Mouse (Mus musculus) liver, embryonic 11.5 days (tissue): ENCODE results near the gene Tmprss9. TPM values are rescaled to one million over a fixed set of nuclear protein-coding genes. Genes with fewer than 3 reads are reported as not detected.

Experiments
- ATAC-seq: fragments of 200-750 bp; cut with Nextera tagmentation; replicated peaks from 2 replicates; pipeline ENCODE4 v1.8.0; 2017; ENCODE audit warnings: moderate number of reproducible peaks, mild to moderate bottlenecking, moderate TSS enrichment, moderate library complexity; ENCODE audit not compliant: low FRiP score
- DNase-seq: peaks from one replicate; pipeline ENCODE4 v3.0.0-alpha.2; 2017; ENCODE audit warnings: low spot score
- H3K27ac ChIP-seq: fragments of 300-500 bp; sonication (generic); 2 replicates; pipeline ENCODE4 v1.5.1; 2014; ENCODE audit warnings: mild to moderate bottlenecking, low read depth, low read length, control low read depth
- H3K27me3 ChIP-seq: fragments of 300-500 bp; sonication (generic); replicated peaks from 2 replicates; pipeline ENCODE4 v1.6.1; 2014; ENCODE audit warnings: low read length, mixed read lengths; ENCODE audit not compliant: control insufficient read depth, insufficient read depth
- H3K36me3 ChIP-seq: fragments of 300-500 bp; sonication (generic); 2 replicates; pipeline ENCODE4 v1.6.1; 2014; ENCODE audit warnings: mild to moderate bottlenecking, low read length, moderate library complexity, mixed read lengths; ENCODE audit not compliant: control insufficient read depth, insufficient read depth
- H3K4me1 ChIP-seq: fragments of 300-500 bp; sonication (generic); replicated peaks from 2 replicates; pipeline ENCODE4 v1.6.1; 2014; ENCODE audit warnings: low read length, mixed read lengths; ENCODE audit not compliant: control insufficient read depth, insufficient read depth
- H3K4me2 ChIP-seq: fragments of 300-500 bp; sonication (generic); 2 replicates; pipeline ENCODE4 v1.6.1; 2014; ENCODE audit warnings: mild to moderate bottlenecking, control low read depth, moderate library complexity
- H3K4me3 ChIP-seq: fragments of 300-500 bp; sonication (generic); 2 replicates; pipeline ENCODE4 v1.5.1; 2014; ENCODE audit warnings: low read depth, low read length, control low read depth
- H3K9ac ChIP-seq: fragments of 300-500 bp; sonication (generic); 2 replicates; pipeline ENCODE4 v1.6.1; 2014; ENCODE audit warnings: low read depth, low read length, control low read depth
- H3K9me3 ChIP-seq: fragments of 300-500 bp; sonication (generic); 2 replicates; pipeline ENCODE4 v1.6.1; 2016; ENCODE audit warnings: low read length, inconsistent platforms, mixed read lengths; ENCODE audit not compliant: control insufficient read depth
- WGBS: fragments of 180-500 bp; shearing (Covaris S2); extraction: QIAGEN DNeasy Blood & Tissue Kit; methylation state at CpG from one replicate; pipeline ENCODE4 v1.1.7; 2014; 5-methylcytosine and 5-hydroxymethylcytosine counted together
- polyA plus RNA-seq: library from polyadenylated mRNA; unstranded; fragments of >200 nt; fragmentation: Nextera tagmentation; extraction: Ambion mirVana; gene quantifications from 2 replicates; pipeline ENCODE4 v1.2.1, GENCODE M21; 2014

Gene Tmprss9
- polyA plus RNA-seq, 1 experiment from 2014 or later = not detected

GRCm38 (mm10) chr10:80862305-80862704, 9.3 kb upstream of the Tmprss9 start:
- DNase-seq (no peak), ATAC-seq (peak; percentile 40; the same call in 1 of the 2 replicates)
- Histone ChIP-seq H3K4me3 (no peak overlapping the region), H3K27ac (peak overlapping the region; percentile 67), H3K9ac (0 out of 2 replicates have a peak overlapping the region, but pooled peaks have one; percentile 27), H3K4me1 (peaks cover 38% of the 10 kb centered on the region), H3K9me3 (no peaks in the 10 kb centered on the region), H3K36me3 (peaks cover 35% of the 10 kb centered on the region; the same call in 1 of the 2 replicates), H3K27me3 (no peaks in the 10 kb centered on the region), H3K4me2 (0 out of 2 replicates have a peak overlapping the region, but pooled peaks have one; percentile 2)
- WGBS = 73% methylated on average over 5 of the region's 5 CpGs

DNA sequence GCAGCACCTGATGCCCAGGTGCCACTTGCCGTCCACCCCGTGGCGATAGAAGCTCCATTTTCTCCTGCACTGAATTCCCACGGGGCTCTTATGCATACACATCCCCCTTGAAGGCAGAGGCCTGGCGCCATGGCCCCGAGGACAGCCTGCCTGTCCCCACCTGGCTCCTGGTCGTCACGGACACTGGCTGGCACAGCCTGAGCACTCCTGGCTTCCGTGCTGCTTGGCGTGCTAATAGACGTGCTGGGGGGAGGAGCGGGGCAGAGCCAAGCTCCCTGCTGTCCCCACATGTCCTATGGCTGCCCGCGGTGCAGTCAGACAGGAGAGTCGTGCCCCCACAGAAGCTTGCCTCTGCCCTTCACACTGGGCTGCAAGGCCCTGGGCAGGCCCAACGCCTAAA, 7.2 kb upstream of the Tmprss9 start:
- Histone ChIP-seq H3K9ac (no peak overlapping the region), H3K9me3 (no peaks in the 10 kb centered on the region), H3K4me1 (peaks cover 20% of the 10 kb centered on the region), H3K4me2 (no peak overlapping the region), H3K36me3 (peaks cover 48% of the 10 kb centered on the region; the same call in 1 of the 2 replicates), H3K4me3 (no peak overlapping the region), H3K27ac (no peak overlapping the region), H3K27me3 (no peaks in the 10 kb centered on the region)
- no peak for DNase-seq
- ATAC-seq = no peak
- WGBS = 93% methylated on average over 16 of the region's 16 CpGs

DNA sequence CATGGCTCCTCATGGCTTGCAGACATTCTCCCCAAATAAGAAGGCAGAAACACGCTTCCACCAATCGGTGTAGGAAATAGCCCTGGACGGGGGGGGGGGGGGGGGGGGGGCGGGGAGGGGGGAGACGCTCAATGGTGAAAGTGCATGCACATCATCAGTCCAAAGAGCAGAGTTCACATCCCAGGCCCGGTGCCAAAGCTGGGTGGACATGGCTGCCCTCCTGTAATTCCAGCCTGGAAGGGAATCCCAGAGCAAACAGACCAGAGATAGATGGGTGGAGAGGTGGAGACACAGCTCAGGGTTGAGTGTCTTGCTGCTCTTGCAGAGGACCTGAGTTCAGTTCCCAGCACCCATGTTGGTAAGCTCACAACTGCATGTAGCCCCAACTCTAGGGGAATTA, 655 bp upstream of the Tmprss9 start:
- H3K9me3 ChIP-seq = no peaks in the 10 kb centered on the region
- peaks cover 24% of the 10 kb centered on the region; the same call in 1 of the 2 replicates for H3K36me3 ChIP-seq
- H3K4me2 ChIP-seq = no peak overlapping the region
- H3K9ac ChIP-seq = no peak overlapping the region
- no peak for DNase-seq
- WGBS = 71% methylated on average over 5 of the region's 6 CpGs
- no peaks in the 10 kb centered on the region; the same call in 1 of the 2 replicates for H3K4me1 ChIP-seq
- no peak overlapping the region for H3K4me3 ChIP-seq
- no peak overlapping the region for H3K27ac ChIP-seq
- no peak for ATAC-seq
- H3K27me3 ChIP-seq = no peaks in the 10 kb centered on the region; the same call in none of the 2 replicates

DNA sequence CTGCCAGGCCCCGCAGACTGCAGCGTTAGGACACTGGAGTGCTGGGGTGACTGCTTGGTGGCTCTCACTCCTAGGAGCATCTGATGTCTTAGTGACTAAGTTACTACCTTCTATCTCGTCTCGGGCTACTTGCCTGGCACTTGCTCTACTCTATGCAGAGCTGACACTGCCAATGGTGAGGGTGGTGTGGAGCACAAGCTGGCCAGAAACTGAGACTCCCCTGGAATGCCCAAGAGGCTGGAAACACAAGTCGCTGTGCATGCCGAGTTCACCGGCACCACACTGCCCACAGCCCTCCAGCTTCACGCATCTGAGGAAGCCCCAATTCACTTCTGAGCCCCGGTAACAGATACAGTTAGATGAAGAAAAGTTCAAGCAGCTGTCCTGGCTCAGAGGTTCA, 2.4 kb downstream of the Tmprss9 start:
- DNase-seq (no peak), ATAC-seq (no peak)
- no peak overlapping the region for H3K4me3 ChIP-seq
- H3K4me2 ChIP-seq = no peak overlapping the region
- no peaks in the 10 kb centered on the region for H3K36me3 ChIP-seq
- no peak overlapping the region for H3K9ac ChIP-seq
- WGBS = 74% methylated on average over 9 of the region's 9 CpGs
- no peak overlapping the region for H3K27ac ChIP-seq
- H3K4me1 ChIP-seq = no peaks in the 10 kb centered on the region; the same call in none of the 2 replicates
- H3K27me3 ChIP-seq = no peaks in the 10 kb centered on the region; the same call in none of the 2 replicates
- H3K9me3 ChIP-seq = no peaks in the 10 kb centered on the region

GRCm38 (mm10) chr10:80876028-80876427, 4.4 kb downstream of the Tmprss9 start:
- DNase-seq (no peak), ATAC-seq (no peak)
- Histone ChIP-seq H3K36me3 (no peaks in the 10 kb centered on the region), H3K4me1 (peaks cover 13% of the 10 kb centered on the region), H3K4me3 (no peak overlapping the region), H3K4me2 (no peak overlapping the region), H3K9me3 (no peaks in the 10 kb centered on the region), H3K9ac (peak overlapping the region; percentile 48; the same call in 1 of the 2 replicates), H3K27ac (no peak overlapping the region), H3K27me3 (no peaks in the 10 kb centered on the region; the same call in none of the 2 replicates)
- WGBS = 25% methylated on average over 5 of the region's 5 CpGs

- Histone ChIP-seq H3K27ac (no peak overlapping the region), H3K4me2 (no peak overlapping the region), H3K4me3 (no peak overlapping the region), H3K27me3 (no peaks in the 10 kb centered on the region; the same call in none of the 2 replicates), H3K9ac (peak overlapping the region; percentile 48; the same call in 1 of the 2 replicates), H3K9me3 (no peaks in the 10 kb centered on the region), H3K4me1 (peaks cover 13% of the 10 kb centered on the region), H3K36me3 (no peaks in the 10 kb centered on the region)
- WGBS = 28% methylated on average over 3 of the region's 3 CpGs
- ATAC-seq = no peak
- no peak for DNase-seq
These were observed 4.9 kb downstream of the Tmprss9 start for GRCm38 (mm10) chr10:80876594-80876993.

- no peaks in the 10 kb centered on the region for H3K36me3 ChIP-seq
- H3K4me3 ChIP-seq = no peak overlapping the region
- no peaks in the 10 kb centered on the region for H3K9me3 ChIP-seq
- 7% methylated on average over 5 of the region's 5 CpGs for WGBS
- DNase-seq = peak; percentile 75
- H3K27ac ChIP-seq = peak overlapping the region; percentile 76
- peak overlapping the region; percentile 3; the same call in 1 of the 2 replicates for H3K9ac ChIP-seq
- peaks cover 13% of the 10 kb centered on the region for H3K4me1 ChIP-seq
- H3K4me2 ChIP-seq = peak overlapping the region; percentile 41
- no peaks in the 10 kb centered on the region; the same call in 1 of the 2 replicates for H3K27me3 ChIP-seq
- ATAC-seq = peak; percentile 91
These were observed 8.5 kb downstream of the Tmprss9 start for GRCm38 (mm10) chr10:80880131-80880641.

- no peak for ATAC-seq
- Histone ChIP-seq H3K9ac (no peak overlapping the region), H3K9me3 (no peaks in the 10 kb centered on the region), H3K4me3 (no peak overlapping the region), H3K4me1 (peaks cover 13% of the 10 kb centered on the region), H3K27ac (peak overlapping the region; percentile 76), H3K4me2 (no peak overlapping the region), H3K27me3 (peaks cover 1% of the 10 kb centered on the region), H3K36me3 (no peaks in the 10 kb centered on the region)
- WGBS = 59% methylated on average over 2 of the region's 2 CpGs
- DNase-seq = no peak
These were observed 9.3 kb downstream of the Tmprss9 start for GRCm38 (mm10) chr10:80880901-80881300.

DNA sequence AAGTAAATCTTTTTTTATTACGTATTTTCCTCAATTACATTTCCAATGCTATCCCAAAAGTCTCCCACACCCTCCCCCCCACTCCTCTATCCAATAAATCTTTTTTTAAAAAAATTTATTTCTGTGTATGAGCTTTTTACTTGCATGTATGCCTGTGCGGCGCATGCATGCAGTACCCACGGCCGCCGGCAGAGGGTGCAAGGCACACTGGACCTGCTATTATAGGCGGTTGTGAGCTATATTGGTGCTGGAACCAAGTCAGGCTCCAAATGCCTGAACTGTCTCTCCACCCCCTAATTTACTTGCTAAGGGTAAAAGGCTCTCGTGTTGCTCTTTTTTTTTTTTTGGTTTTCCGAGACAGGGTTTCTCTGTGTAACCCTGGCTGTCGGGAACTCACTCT, 9.7 kb downstream of the Tmprss9 start:
- ATAC-seq = no peak
- H3K9ac ChIP-seq = no peak overlapping the region
- no peaks in the 10 kb centered on the region for H3K36me3 ChIP-seq
- WGBS = 18% methylated on average over 10 of the region's 10 CpGs
- peaks cover 13% of the 10 kb centered on the region for H3K4me1 ChIP-seq
- DNase-seq = peak; percentile 78
- H3K4me3 ChIP-seq = no peak overlapping the region
- no peak overlapping the region for H3K27ac ChIP-seq
- H3K9me3 ChIP-seq = no peaks in the 10 kb centered on the region
- H3K4me2 ChIP-seq = no peak overlapping the region
- peaks cover 3% of the 10 kb centered on the region for H3K27me3 ChIP-seq
